Mouse (Mus musculus) kidney, embryonic 14.5 days (tissue): ENCODE data around the gene Ip6k3. TPM values are rescaled to one million over a fixed set of nuclear protein-coding genes. Genes with fewer than 3 reads are reported as not detected.

Experiments used
- ATAC-seq: fragments of 200-750 bp; cut with Nextera tagmentation; 2 replicates; pipeline ENCODE4 v1.8.0; 2017; ENCODE audit warnings: moderate number of reproducible peaks, mild to moderate bottlenecking, moderate TSS enrichment, moderate library complexity; ENCODE audit not compliant: low FRiP score, low TSS enrichment
- H3K27ac ChIP-seq: fragments of 300-500 bp; sonication (generic); 2 replicates; pipeline ENCODE4 v1.5.1; 2014; ENCODE audit warnings: low read depth, mild to moderate bottlenecking, low read length, moderate library complexity, mixed read lengths
- H3K27me3 ChIP-seq: fragments of 300-500 bp; sonication (generic); 2 replicates; pipeline ENCODE4 v1.6.1; 2014; ENCODE audit warnings: mild to moderate bottlenecking, low read length; ENCODE audit not compliant: control insufficient read depth, insufficient read depth
- H3K36me3 ChIP-seq: fragments of 300-500 bp; sonication (generic); 2 replicates; pipeline ENCODE4 v1.6.1; 2014; ENCODE audit warnings: low read length, mixed read lengths; ENCODE audit not compliant: control insufficient read depth, insufficient read depth
- H3K4me1 ChIP-seq: fragments of 300-500 bp; sonication (generic); 2 replicates; pipeline ENCODE4 v1.6.1; 2014; ENCODE audit warnings: low read length, mixed read lengths; ENCODE audit not compliant: control insufficient read depth, insufficient read depth
- H3K4me2 ChIP-seq: fragments of 300-500 bp; sonication (generic); replicated peaks from 2 replicates; pipeline ENCODE4 v1.6.1; 2014; ENCODE audit warnings: low read depth, mild to moderate bottlenecking, low read length
- H3K4me3 ChIP-seq: fragments of 300-500 bp; sonication (generic); 2 replicates; pipeline ENCODE4 v1.5.1; 2014; ENCODE audit warnings: mild to moderate bottlenecking, low read length
- H3K9ac ChIP-seq: fragments of 300-500 bp; sonication (generic); 2 replicates; pipeline ENCODE4 v1.6.1; 2014; ENCODE audit warnings: low read depth, mild to moderate bottlenecking, low read length, moderate library complexity
- H3K9me3 ChIP-seq: fragments of 300-500 bp; sonication (generic); 2 replicates; pipeline ENCODE4 v1.6.1; 2016; ENCODE audit warnings: low read length; ENCODE audit not compliant: control insufficient read depth
- WGBS: fragments of 180-500 bp; shearing (Covaris S2); extraction: QIAGEN DNeasy Blood & Tissue Kit; methylation state at CpG from one replicate; pipeline ENCODE4 v1.1.7; 2014; 5-methylcytosine and 5-hydroxymethylcytosine counted together
- polyA plus RNA-seq: library from polyadenylated mRNA; unstranded; fragments of >200 nt; fragmentation: Nextera tagmentation; extraction: Ambion mirVana; gene quantifications from 2 replicates; pipeline ENCODE4 v1.2.1, GENCODE M21; 2014

Ip6k3 gene
- 0.12 TPM in 1 of 2 replicates, not detected in the other for polyA plus RNA-seq

DNA sequence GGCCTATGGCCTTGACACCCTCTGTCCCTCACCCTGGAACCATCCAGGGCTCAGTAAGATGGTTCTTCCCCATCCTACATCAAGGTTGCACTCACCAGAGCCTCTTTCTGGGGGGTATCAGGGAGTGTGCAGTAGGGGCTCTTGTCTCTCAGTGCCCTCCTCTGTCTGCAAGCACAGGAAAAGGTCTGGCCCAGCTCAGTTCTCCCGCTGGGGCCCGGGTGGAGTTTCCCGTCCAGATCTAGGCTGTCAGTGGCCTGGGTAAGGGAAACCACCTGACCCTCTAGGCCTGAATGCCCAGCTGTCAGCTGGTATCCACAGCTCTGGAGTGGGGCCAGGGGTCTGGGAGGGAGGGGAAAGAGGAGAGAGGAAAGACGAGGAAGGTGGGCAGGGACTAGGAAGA lies at the start of gene Ip6k3:
Gene Ip6k3, minus strand, starts transcription at position 251 of the 400 bp plus-strand sequence.
- no peaks in the 10 kb centered on the region for H3K27me3 ChIP-seq
- no peak within 1 kb of the TSS for H3K4me2 ChIP-seq
- H3K9me3 ChIP-seq, result no peaks in the 10 kb centered on the region
- H3K4me3 ChIP-seq, result no peak within 1 kb of the TSS
- no peak within 1 kb of the TSS for H3K9ac ChIP-seq
- peak; percentile 21; the same call in 1 of the 2 replicates for ATAC-seq
- no peak within 1 kb of the TSS for H3K27ac ChIP-seq
- no peaks in the 10 kb centered on the region for H3K4me1 ChIP-seq
- WGBS, result 45% methylated on average over 4 of the region's 4 CpGs
- no peaks in the 10 kb centered on the region for H3K36me3 ChIP-seq

DNA sequence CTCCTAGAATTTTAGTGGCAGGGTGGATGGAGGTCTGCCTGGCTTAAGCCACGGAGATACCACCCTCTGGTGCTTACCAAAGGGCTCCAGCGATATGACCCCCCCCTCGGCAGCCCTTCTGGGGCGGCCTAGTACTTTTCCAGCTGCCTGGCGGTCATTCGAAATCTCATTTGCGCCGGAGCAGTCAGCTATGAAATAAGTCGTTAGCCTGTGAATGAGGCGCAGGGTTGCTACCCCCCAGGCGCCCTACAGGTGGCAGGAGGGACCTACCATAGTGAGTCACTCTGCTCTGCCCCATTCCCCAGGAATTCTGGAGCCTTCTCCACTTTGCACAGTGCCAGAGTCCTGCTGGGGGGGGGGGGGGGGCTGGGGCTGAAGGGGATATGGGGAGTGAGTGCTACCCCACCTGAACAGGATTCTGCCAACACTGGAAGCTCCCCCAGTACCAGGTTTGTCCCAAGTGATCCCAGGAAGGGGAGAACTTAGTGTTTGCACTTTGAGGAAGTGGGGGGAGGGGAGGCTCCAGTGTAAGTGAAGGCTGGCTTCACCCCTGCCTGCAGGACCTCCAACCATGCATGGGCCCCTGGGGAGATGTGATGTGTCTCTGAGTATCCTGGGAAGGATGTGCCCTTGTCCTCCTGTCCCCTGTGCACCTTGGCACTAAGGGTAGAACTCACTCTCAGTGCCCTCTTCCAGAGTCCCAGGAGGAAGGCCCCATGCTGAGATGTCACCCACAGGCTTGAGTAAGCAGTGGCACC lies 45.4 kb upstream of the Ip6k3 start:
- H3K4me2 ChIP-seq, result 0 out of 2 replicates have a peak overlapping the region, but pooled peaks have one; percentile 6
- H3K9me3 ChIP-seq, result no peaks in the 10 kb centered on the region
- no peak overlapping the region; the same call in 1 of the 2 replicates for H3K9ac ChIP-seq
- 5% methylated on average over 11 of the region's 11 CpGs for WGBS
- no peak overlapping the region for H3K4me3 ChIP-seq
- no peaks in the 10 kb centered on the region for H3K36me3 ChIP-seq
- H3K4me1 ChIP-seq, result peaks cover 18% of the 10 kb centered on the region
- peak overlapping the region; percentile 67 for H3K27ac ChIP-seq
- no peaks in the 10 kb centered on the region for H3K27me3 ChIP-seq
- peak; percentile 85 for ATAC-seq

DNA sequence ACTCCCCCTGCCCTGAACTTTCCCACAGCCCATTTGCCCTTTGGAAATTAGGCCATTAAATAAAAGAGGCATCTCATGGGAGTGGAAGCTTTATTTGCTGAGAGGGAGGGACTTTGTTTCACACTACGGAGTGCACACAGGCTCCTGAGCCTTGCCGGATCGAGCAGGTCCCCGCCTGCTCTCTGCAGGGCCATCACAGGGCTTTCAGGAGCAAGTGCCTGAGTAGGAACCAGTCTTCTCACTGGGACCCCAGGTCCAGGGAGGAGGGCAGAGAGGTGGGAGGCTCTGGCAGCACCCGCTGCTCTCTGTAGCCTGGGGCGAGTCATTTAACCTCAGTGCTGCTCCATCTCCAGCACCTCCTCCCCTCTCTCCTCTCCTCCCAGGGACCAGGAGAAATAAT lies 44.4 kb upstream of the Ip6k3 start:
- Histone ChIP-seq H3K36me3 (no peaks in the 10 kb centered on the region), H3K4me1 (peaks cover 25% of the 10 kb centered on the region), H3K27me3 (no peaks in the 10 kb centered on the region), H3K9ac (no peak overlapping the region; the same call in 1 of the 2 replicates), H3K4me2 (no peak overlapping the region; the same call in 1 of the 2 replicates), H3K27ac (peak overlapping the region; percentile 67; the same call in 1 of the 2 replicates), H3K4me3 (no peak overlapping the region), H3K9me3 (no peaks in the 10 kb centered on the region)
- ATAC-seq, result no peak; the same call in 1 of the 2 replicates
- WGBS, result 14% methylated on average over 6 of the region's 6 CpGs

DNA sequence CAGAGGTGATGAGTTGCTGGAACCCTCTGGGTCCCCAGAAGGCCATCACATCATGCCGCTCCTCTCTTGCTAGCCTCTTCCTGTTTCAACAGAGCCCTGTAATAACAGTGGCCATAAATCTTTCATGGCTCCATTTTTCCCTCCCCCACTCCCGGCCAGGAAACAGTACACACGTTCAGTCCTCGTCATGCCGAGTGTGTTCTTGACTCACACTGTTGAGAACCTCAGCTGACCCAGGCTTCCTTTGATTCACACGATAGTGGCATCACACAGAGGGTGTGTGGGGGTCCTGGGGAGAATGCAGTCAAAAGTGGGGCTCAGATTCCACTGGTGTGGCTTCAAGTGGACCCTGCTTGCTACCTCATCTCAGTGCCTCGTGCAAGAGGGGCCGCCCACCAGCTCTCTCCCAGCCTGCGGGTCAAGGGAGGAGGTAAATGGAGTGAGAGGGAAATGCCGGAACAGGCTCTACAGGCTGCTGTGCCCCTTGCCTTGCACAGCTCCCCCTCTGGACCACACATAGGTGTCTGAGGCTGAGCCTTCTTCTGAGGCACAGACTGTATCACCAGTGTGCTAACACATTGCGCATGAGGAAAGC lies 39.6 kb upstream of the Ip6k3 start:
- Histone ChIP-seq H3K36me3 (no peaks in the 10 kb centered on the region), H3K4me1 (peaks cover 25% of the 10 kb centered on the region), H3K9me3 (no peaks in the 10 kb centered on the region; the same call in 1 of the 2 replicates), H3K4me2 (no peak overlapping the region), H3K4me3 (no peak overlapping the region), H3K27ac (no peak overlapping the region), H3K9ac (no peak overlapping the region), H3K27me3 (no peaks in the 10 kb centered on the region)
- no peak for ATAC-seq
- 13% methylated on average over 11 of the region's 11 CpGs for WGBS

- peak; percentile 91 for ATAC-seq
- Histone ChIP-seq H3K9me3 (no peaks in the 10 kb centered on the region; the same call in 1 of the 2 replicates), H3K4me1 (peaks cover 36% of the 10 kb centered on the region), H3K27ac (peak within 1 kb of the TSS; percentile 95), H3K36me3 (peaks cover 22% of the 10 kb centered on the region), H3K9ac (peak within 1 kb of the TSS; percentile 99), H3K27me3 (no peaks in the 10 kb centered on the region), H3K4me3 (peak within 1 kb of the TSS; percentile 91), H3K4me2 (peak within 1 kb of the TSS; percentile 91)
- 5% methylated on average over 86 of the region's 97 CpGs for WGBS
Measured at GRCm38 (mm10) chr17:27204075-27204909, 36.7 kb upstream of the Ip6k3 start, which contains the start of gene Lemd2. Gene Lemd2, minus strand, starts transcription at chr17:27204469.

- peak overlapping the region; percentile 91 for H3K4me3 ChIP-seq
- no peaks in the 10 kb centered on the region; the same call in 1 of the 2 replicates for H3K9me3 ChIP-seq
- peak; percentile 28 for ATAC-seq
- peak overlapping the region; percentile 99 for H3K9ac ChIP-seq
- H3K36me3 ChIP-seq, result peaks cover 29% of the 10 kb centered on the region
- peaks cover 36% of the 10 kb centered on the region for H3K4me1 ChIP-seq
- WGBS, result under 1% methylated on average over 55 of the region's 74 CpGs
- peak overlapping the region; percentile 95 for H3K27ac ChIP-seq
- peak overlapping the region; percentile 91 for H3K4me2 ChIP-seq
- H3K27me3 ChIP-seq, result no peaks in the 10 kb centered on the region
Measured at GRCm38 (mm10) chr17:27203358-27204074, 35.9 kb upstream of the Ip6k3 start.

DNA sequence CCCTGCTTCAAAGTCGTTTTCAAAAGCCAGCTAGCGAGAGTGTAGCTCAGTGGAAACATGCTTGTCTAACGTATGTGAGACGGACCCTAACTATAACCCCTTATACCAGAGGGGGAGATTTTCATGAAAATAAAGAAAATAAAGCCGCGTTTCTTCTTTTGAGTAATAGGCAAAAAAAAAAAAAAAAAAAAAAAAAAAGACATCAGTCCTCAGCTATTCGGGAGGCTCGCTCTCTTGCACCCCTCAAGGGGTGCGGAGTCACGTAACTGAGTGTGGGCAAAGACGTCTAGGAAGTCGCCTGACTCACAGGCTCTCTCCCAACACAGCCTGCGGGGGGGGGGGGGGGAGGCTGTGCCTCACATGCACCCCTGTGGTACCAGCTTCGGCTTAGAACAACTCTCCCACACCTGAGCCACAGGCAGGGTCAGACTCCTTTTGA lies 35.3 kb upstream of the Ip6k3 start:
- H3K4me1 ChIP-seq, result peaks cover 36% of the 10 kb centered on the region
- WGBS, result 49% methylated on average over 14 of the region's 14 CpGs
- peak overlapping the region; percentile 91 for H3K4me3 ChIP-seq
- no peak overlapping the region; the same call in 1 of the 2 replicates for H3K27ac ChIP-seq
- peaks cover 34% of the 10 kb centered on the region for H3K36me3 ChIP-seq
- peak overlapping the region; percentile 91 for H3K4me2 ChIP-seq
- no peaks in the 10 kb centered on the region for H3K27me3 ChIP-seq
- no peaks in the 10 kb centered on the region; the same call in 1 of the 2 replicates for H3K9me3 ChIP-seq
- no peak for ATAC-seq
- peak overlapping the region; percentile 99 for H3K9ac ChIP-seq

GRCm38 (mm10) chr17:27201981-27202380 lies 34.4 kb upstream of the Ip6k3 start:
- H3K27ac ChIP-seq, result no peak overlapping the region
- H3K9ac ChIP-seq, result no peak overlapping the region
- H3K9me3 ChIP-seq, result no peaks in the 10 kb centered on the region; the same call in 1 of the 2 replicates
- 72% methylated on average over 2 of the region's 2 CpGs for WGBS
- H3K4me3 ChIP-seq, result no peak overlapping the region
- peaks cover 29% of the 10 kb centered on the region for H3K4me1 ChIP-seq
- no peak overlapping the region for H3K4me2 ChIP-seq
- ATAC-seq, result no peak
- H3K36me3 ChIP-seq, result peaks cover 42% of the 10 kb centered on the region
- no peaks in the 10 kb centered on the region for H3K27me3 ChIP-seq
